Mouse (Mus musculus) retina, embryonic 14.5 days (tissue): Measurements from ENCODE around the gene Rhox3e.
"Not testable (repeated sequence)": the region's sequence is repeated elsewhere in the genome, so short reads cannot be mapped to it uniquely, and the experiment has no call there.

Source experiments
- DNase-seq: peaks from one replicate; pipeline ENCODE4 v3.0.0-alpha.2; 2015; ENCODE audit warnings: low spot score

Rhox3e gene

GRCm38 (mm10) chrX:37541719-37542118 is at the start of gene Rhox3e:
TSS of gene Rhox3e (plus strand) at chrX:37542019.
- not testable (repeated sequence) for DNase-seq

DNA sequence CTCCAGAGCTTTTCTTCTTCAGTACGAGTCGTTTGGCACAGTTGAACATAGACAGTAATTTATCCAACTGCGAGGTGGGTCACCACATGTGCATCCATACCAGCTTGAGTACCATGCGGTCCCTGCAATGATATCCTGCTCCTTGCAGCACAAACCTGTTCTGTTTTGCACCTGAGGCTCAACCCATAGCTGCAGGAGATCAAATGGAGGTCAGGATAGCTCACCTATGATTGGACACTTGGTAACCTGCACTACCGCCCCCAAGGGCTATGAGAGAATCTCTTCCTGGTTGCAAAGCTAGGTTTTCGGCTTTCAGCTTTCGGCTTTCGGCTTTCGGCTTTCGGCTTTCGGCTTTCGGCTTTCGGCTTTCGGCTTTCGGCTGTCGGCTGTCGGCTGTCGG is 27.8 kb upstream of the Rhox3e start, which contains the start of gene Rhox4d:
TSS of gene Rhox4d (plus strand) at position 301 of the 400 bp plus-strand sequence.
- DNase-seq = not testable (repeated sequence)

GRCm38 (mm10) chrX:37530152-37530551 is 11.7 kb upstream of the Rhox3e start, which contains the start of gene Rhox2e:
TSS of gene Rhox2e (plus strand) at chrX:37530452.
- not testable (repeated sequence) for DNase-seq

DNA sequence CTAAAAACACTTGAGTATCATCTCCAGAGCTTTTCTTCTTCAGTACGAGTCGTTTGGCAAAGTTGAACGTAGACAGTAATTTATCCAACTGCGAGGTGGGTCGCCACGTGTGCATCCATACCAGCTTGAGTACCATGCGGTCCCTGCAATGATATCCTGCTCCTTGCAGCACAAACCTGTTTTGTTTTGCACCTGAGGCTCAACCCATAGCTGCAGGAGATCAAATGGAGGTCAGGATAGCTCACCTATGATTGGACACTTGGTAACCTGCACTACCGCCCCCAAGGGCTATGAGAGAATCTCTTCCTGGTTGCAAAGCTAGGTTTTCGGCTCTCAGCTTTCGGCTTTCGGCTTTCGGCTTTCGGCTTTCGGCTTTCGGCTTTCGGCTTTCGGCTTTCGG is 15.3 kb downstream of the Rhox3e start, which contains the start of gene Rhox4e:
TSS of gene Rhox4e (plus strand) at position 301 of the 400 bp plus-strand sequence.
- not testable (repeated sequence) for DNase-seq

DNA sequence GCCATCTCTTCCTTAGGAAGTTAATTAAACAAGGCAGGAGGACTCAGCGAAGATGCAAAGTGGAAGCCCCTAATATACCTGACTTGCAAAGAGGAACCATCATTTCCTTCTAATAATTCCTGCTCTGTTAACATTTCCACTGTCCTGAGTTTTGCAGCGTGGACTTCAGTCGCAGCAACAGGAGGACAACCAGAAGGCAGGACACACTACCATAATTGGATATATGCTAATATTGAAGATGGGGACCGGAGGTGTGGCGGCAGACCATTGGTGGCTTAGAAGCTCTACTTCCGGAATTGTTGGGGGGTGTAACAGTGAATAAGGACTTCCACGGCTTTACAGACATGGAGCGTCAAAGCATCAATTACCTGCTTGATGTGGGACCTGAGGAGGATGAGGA is 29.3 kb downstream of the Rhox3e start, which contains the start of gene Rhox2f:
TSS of gene Rhox2f (plus strand) at position 301 of the 400 bp plus-strand sequence.
- DNase-seq = not testable (repeated sequence)

DNA sequence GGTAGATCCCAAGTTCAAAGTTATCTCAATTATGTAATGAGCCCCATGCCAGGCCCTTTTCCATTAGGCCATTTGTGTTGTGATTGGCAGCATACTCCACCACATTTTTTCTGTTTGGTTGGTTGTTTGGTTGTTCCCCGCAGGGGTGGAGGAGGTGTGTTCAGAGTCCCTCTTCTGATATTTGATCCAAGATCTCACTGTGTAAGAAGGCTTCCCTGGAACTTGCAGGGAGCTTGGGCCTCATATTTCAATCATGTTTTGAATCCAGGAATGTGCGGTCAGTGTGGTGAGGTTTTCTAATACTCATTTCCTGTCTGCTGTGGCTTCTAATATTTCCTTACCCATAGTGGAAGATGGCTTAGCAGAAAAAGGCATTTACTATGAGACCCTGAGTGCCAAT is 30.8 kb downstream of the Rhox3e start:
- not testable (repeated sequence) for DNase-seq

DNA sequence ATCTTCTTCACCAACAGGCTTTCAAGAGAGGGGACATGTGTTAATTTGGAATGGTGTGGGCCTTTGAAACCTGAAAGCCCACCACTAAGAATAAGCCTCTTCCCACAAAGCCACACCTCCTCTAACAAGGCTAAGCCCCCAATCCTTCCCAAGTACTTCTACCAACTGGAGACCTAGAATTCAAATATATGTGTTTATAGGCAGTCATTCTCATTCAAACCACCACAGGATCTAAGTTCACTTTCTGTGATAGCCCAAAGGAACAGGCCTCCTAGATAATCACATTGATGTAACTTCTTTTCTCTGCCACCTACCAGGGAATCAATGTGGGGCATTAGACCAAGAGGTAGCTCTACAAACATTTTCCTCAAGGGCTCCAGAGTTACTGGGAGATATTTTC is 38.9 kb downstream of the Rhox3e start, which contains the start of gene Rhox3f:
TSS of gene Rhox3f (plus strand) at position 301 of the 400 bp plus-strand sequence.
- DNase-seq = not testable (repeated sequence)
